In genomic region chr2:159284100-159284499, GRCm38 (mm10) we compare ENCODE assay signal across 20 mouse cellular contexts.
DNase-seq lines count a peak whose midpoint lies in the region; ATAC-seq lines count a peak whose summit lies in the region.
"Had no signal": no experiment of that assay in that cellular context is flagged by ENCODE, and none has a peak within 500 bp of the region (broad histone marks: within the 10 kb centered on the region; RNA-seq: fewer than 3 reads in every experiment).

No protein-coding gene starts in this region.

- peaks cover 7% of the 10 kb centered on the region; the same call in 1 of the 2 replicates for H3K4me1 ChIP-seq in hindbrain, embryonic 14.5 days (replicated peaks; ENCODE audit: control insufficient read depth, insufficient read depth, low read length)
- peaks cover 19% of the 10 kb centered on the region for H3K4me1 ChIP-seq in hindbrain, embryonic 13.5 days (replicated peaks)
- peaks cover 11% of the 10 kb centered on the region for H3K4me1 ChIP-seq in midbrain, embryonic 10.5 days
- peaks cover 12% of the 10 kb centered on the region for H3K4me1 ChIP-seq in midbrain, embryonic 13.5 days (replicated peaks)
- H3K4me1 ChIP-seq in intestine, embryonic 15.5 days (replicated peaks): no peaks in the 10 kb centered on the region; the same call in 1 of the 2 replicates
- H3K4me1 ChIP-seq: heart, embryonic 15.5 days; liver, embryonic 12.5 days had no signal

- peak; percentile 48 to 76 for DNase-seq in cerebellum, postnatal 25 days
- no peak for DNase-seq in cerebellum, adult 11 months
- peak; percentile 37 for DNase-seq in hindbrain, embryonic 14.5 days (ENCODE audit: low spot score)
- DNase-seq in midbrain, embryonic 10.5 days (ENCODE audit: low spot score): no peak
- peak; percentile 10 for DNase-seq in layer of hippocampus, adult 9-10 months (ENCODE audit: low spot score)
- DNase-seq: cerebellum, adult 11-12 months; gastrocnemius, adult 2 months; heart, adult 2 months; kidney, adult 11 months; thymus, adult 18-20 months had no signal

- no peak overlapping the region for H3K27ac ChIP-seq in hindbrain, embryonic 14.5 days
- no peak overlapping the region for H3K27ac ChIP-seq in hindbrain, embryonic 13.5 days
- H3K27ac ChIP-seq in midbrain, embryonic 10.5 days (replicated peaks): 0 out of 2 replicates have a peak overlapping the region, but pooled peaks have one; percentile 38
- no peak overlapping the region for H3K27ac ChIP-seq in midbrain, embryonic 13.5 days
- H3K27ac ChIP-seq in intestine, embryonic 15.5 days: no peak overlapping the region
- H3K27ac ChIP-seq: gastrocnemius, adult 2 months; heart, adult 2 months; heart, embryonic 15.5 days; kidney, postnatal 0 days; layer of hippocampus, adult 2 months; liver, embryonic 12.5 days; lung, embryonic 15.5 days; neural tube, embryonic 13.5 days had no signal

- no peak overlapping the region for H3K4me3 ChIP-seq in hindbrain, embryonic 14.5 days (replicated peaks; ENCODE audit: low read length)
- no peak overlapping the region for H3K4me3 ChIP-seq in hindbrain, embryonic 13.5 days
- no peak overlapping the region for H3K4me3 ChIP-seq in midbrain, embryonic 10.5 days
- H3K4me3 ChIP-seq in midbrain, embryonic 13.5 days (replicated peaks): no peak overlapping the region
- no peak overlapping the region for H3K4me3 ChIP-seq in intestine, embryonic 15.5 days (replicated peaks)
- H3K4me3 ChIP-seq: gastrocnemius, adult 2 months; heart, adult 2 months; heart, embryonic 15.5 days; layer of hippocampus, adult 2 months; liver, embryonic 12.5 days; lung, embryonic 15.5 days; neural tube, embryonic 13.5 days had no signal

- no peak overlapping the region for H3K9ac ChIP-seq in hindbrain, embryonic 14.5 days
- H3K9ac ChIP-seq in hindbrain, embryonic 13.5 days: no peak overlapping the region
- no peak overlapping the region for H3K9ac ChIP-seq in midbrain, embryonic 13.5 days (replicated peaks)
- H3K9ac ChIP-seq in intestine, embryonic 15.5 days: no peak overlapping the region
- H3K9ac ChIP-seq: heart, embryonic 15.5 days; liver, embryonic 12.5 days; lung, embryonic 15.5 days; neural tube, embryonic 13.5 days had no signal

- 55% methylated on average over 5 of the region's 5 CpGs for WGBS in hindbrain, embryonic 14.5 days
- WGBS in hindbrain, embryonic 13.5 days: 66% methylated on average over 5 of the region's 5 CpGs
- WGBS in midbrain, embryonic 10.5 days: 81% methylated on average over 5 of the region's 5 CpGs
- WGBS in midbrain, embryonic 13.5 days: 75% methylated on average over 5 of the region's 5 CpGs
- 59% methylated on average over 5 of the region's 5 CpGs for WGBS in intestine, embryonic 15.5 days

- H3K36me3 ChIP-seq in hindbrain, embryonic 14.5 days (replicated peaks; ENCODE audit: control insufficient read depth, insufficient read depth): no peaks in the 10 kb centered on the region
- no peaks in the 10 kb centered on the region for H3K36me3 ChIP-seq in hindbrain, embryonic 13.5 days
- H3K36me3 ChIP-seq in midbrain, embryonic 10.5 days: no peaks in the 10 kb centered on the region
- H3K36me3 ChIP-seq in midbrain, embryonic 13.5 days: no peaks in the 10 kb centered on the region
- H3K36me3 ChIP-seq in intestine, embryonic 15.5 days: no peaks in the 10 kb centered on the region
- H3K36me3 ChIP-seq: heart, embryonic 15.5 days; liver, embryonic 12.5 days; lung, embryonic 15.5 days; neural tube, embryonic 13.5 days had no signal

- H3K9me3 ChIP-seq in hindbrain, embryonic 14.5 days (ENCODE audit: control insufficient read depth, low read length): no peaks in the 10 kb centered on the region
- no peaks in the 10 kb centered on the region for H3K9me3 ChIP-seq in hindbrain, embryonic 13.5 days
- H3K9me3 ChIP-seq in midbrain, embryonic 10.5 days (replicated peaks): no peaks in the 10 kb centered on the region
- no peaks in the 10 kb centered on the region for H3K9me3 ChIP-seq in midbrain, embryonic 13.5 days
- H3K9me3 ChIP-seq in intestine, embryonic 15.5 days: no peaks in the 10 kb centered on the region
- H3K9me3 ChIP-seq: heart, embryonic 15.5 days; lung, embryonic 15.5 days; neural tube, embryonic 13.5 days had no signal

- no peak overlapping the region for H3K4me2 ChIP-seq in hindbrain, embryonic 14.5 days (replicated peaks)
- H3K4me2 ChIP-seq in hindbrain, embryonic 13.5 days: no peak overlapping the region
- no peak overlapping the region for H3K4me2 ChIP-seq in midbrain, embryonic 13.5 days (replicated peaks)
- no peak overlapping the region for H3K4me2 ChIP-seq in intestine, embryonic 15.5 days (replicated peaks)
- H3K4me2 ChIP-seq: heart, embryonic 15.5 days; liver, embryonic 12.5 days; lung, embryonic 15.5 days; neural tube, embryonic 13.5 days had no signal

- no peaks in the 10 kb centered on the region for H3K27me3 ChIP-seq in hindbrain, embryonic 14.5 days (ENCODE audit: control insufficient read depth, insufficient read depth, low read length)
- no peaks in the 10 kb centered on the region for H3K27me3 ChIP-seq in hindbrain, embryonic 13.5 days
- no peaks in the 10 kb centered on the region for H3K27me3 ChIP-seq in midbrain, embryonic 10.5 days (ENCODE audit: low read depth, poor library complexity, severe bottlenecking)
- H3K27me3 ChIP-seq in midbrain, embryonic 13.5 days: no peaks in the 10 kb centered on the region
- no peaks in the 10 kb centered on the region for H3K27me3 ChIP-seq in intestine, embryonic 15.5 days (replicated peaks)
- H3K27me3 ChIP-seq: CH12.LX; heart, embryonic 15.5 days; liver, embryonic 12.5 days; neural tube, embryonic 13.5 days had no signal

- no peak for ATAC-seq in hindbrain, embryonic 14.5 days (ENCODE audit: low FRiP score)
- no peak for ATAC-seq in hindbrain, embryonic 13.5 days (ENCODE audit: low FRiP score)
- ATAC-seq in midbrain, embryonic 13.5 days: no peak
- no peak for ATAC-seq in intestine, embryonic 15.5 days
- ATAC-seq: liver, embryonic 12.5 days had no signal

Comparison
In these comparisons a context has a peak if more than half of its experiments do, and no peak if none do; other contexts are left out.
1. DNase-seq: peak in cerebellum, postnatal 25 days (2 of 2), hindbrain, embryonic 14.5 days (single experiment) and layer of hippocampus, adult 9-10 months (single experiment); none in cerebellum, adult 11 months (single experiment) and midbrain, embryonic 10.5 days (single experiment).